Mouse (Mus musculus) ES-CJ7 (cell line): Measurements from ENCODE around the gene Tcte1.

Experiments used
- DNase-seq: peaks from one replicate; pipeline ENCODE4 v3.0.0; 2011; ENCODE audit warnings: low read depth, low spot score

Tcte1 gene

GRCm38 (mm10) chr17:45564531-45565084, 41.4 kb downstream of the Tcte1 start:
- DNase-seq, result peak; percentile 64

- no peak for DNase-seq
Measured at GRCm38 (mm10) chr17:45565103-45565502, 41.9 kb downstream of the Tcte1 start.

- no peak for DNase-seq
Measured at GRCm38 (mm10) chr17:45566031-45566359, 42.8 kb downstream of the Tcte1 start.

GRCm38 (mm10) chr17:45566360-45567161, 43.3 kb downstream of the Tcte1 start:
- DNase-seq, result peak; percentile 64

GRCm38 (mm10) chr17:45567162-45567601, 43.9 kb downstream of the Tcte1 start:
- DNase-seq, result peak; percentile 75

- DNase-seq, result no peak
Measured at GRCm38 (mm10) chr17:45568990-45569389, 45.8 kb downstream of the Tcte1 start.

GRCm38 (mm10) chr17:45569999-45570398, 46.8 kb downstream of the Tcte1 start:
- no peak for DNase-seq

- peak; percentile 92 for DNase-seq
Measured at GRCm38 (mm10) chr17:45572103-45573086, 49.2 kb downstream of the Tcte1 start.

GRCm38 (mm10) chr17:45573087-45573779, 50.0 kb downstream of the Tcte1 start, which contains the start of gene Hsp90ab1:
TSS of gene Hsp90ab1 (minus strand) at chr17:45573271.
- DNase-seq, result peak; percentile 99

GRCm38 (mm10) chr17:45573780-45574123, 50.5 kb downstream of the Tcte1 start:
- DNase-seq, result peak; percentile 97

GRCm38 (mm10) chr17:45574129-45574761, 51.0 kb downstream of the Tcte1 start:
- peak; percentile 79 for DNase-seq

- no peak for DNase-seq
Measured at GRCm38 (mm10) chr17:45575123-45575897, 52.1 kb downstream of the Tcte1 start.

GRCm38 (mm10) chr17:45578242-45578641, 55.0 kb downstream of the Tcte1 start:
- DNase-seq, result no peak

- peak; percentile 81 for DNase-seq
Measured at GRCm38 (mm10) chr17:45578843-45579242, 55.6 kb downstream of the Tcte1 start.

GRCm38 (mm10) chr17:45579554-45579953, 56.3 kb downstream of the Tcte1 start:
- DNase-seq, result no peak

- no peak for DNase-seq
Measured at GRCm38 (mm10) chr17:45580958-45581477, 57.8 kb downstream of the Tcte1 start.

GRCm38 (mm10) chr17:45581567-45581983, 58.3 kb downstream of the Tcte1 start:
- peak; percentile 87 for DNase-seq

GRCm38 (mm10) chr17:45582188-45582587, 59.0 kb downstream of the Tcte1 start:
- DNase-seq, result no peak

- peak; percentile 76 for DNase-seq
Measured at GRCm38 (mm10) chr17:45582715-45583355, 59.6 kb downstream of the Tcte1 start.
